Mouse (Mus musculus) spleen, postnatal 10 days (tissue): ENCODE measurements at regions not wholly inside any gene's neighbourhood (a gene's known extent, or its start where the extent isn't known, plus 50 kb on each side); places are given as distances from the start of the nearest gene placed in this dataset.

ENCODE experiments used
- DNase-seq, 2 experiments: peaks; one replicate each; pipeline ENCODE4 v3.0.0; 2021 to 2022; ENCODE audit warnings: low spot score in 2 of 2

GRCm38 (mm10) chr9:41570262-41570661 lies 408.8 kb upstream of the Ubash3b start:
- no peak for DNase-seq

DNA sequence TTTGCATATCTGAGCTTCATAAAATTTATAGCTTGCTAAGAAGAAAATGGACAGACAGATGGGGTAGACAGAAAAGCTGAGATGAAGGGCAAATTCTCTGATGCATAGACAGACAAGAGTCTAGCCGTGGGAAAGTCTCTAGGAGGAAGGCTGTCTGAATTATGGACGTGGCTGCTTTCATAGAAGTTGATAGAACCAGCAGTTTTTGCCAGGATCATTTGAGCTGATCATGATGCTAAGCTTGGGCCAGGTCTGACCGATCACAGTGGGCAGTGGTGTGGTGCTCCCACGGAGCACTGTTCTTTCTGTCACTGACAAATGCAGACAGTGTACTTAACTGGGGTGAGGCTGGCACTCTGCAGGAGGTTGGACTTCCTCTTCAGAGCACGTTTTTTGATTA lies 405.0 kb upstream of the Ubash3b start:
- DNase-seq: no peak

DNA sequence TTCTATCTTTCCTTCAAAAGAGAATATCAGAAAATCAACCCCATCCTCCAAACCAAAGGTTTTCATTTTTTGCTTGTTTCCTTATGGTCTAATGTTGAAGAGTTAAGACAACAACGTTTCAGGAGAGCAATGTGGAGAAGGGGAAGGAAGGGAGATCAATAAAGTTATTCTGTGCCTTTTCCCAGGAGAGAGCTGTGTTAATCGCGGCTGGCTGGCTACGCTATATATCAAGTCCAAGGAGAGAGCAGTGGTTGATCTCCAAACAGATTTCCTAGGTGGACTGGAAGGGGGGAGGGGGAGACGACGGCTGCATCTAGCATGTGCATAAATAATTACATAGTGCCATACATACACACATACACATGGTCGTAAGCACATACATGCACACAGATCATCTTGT lies 404.3 kb upstream of the Ubash3b start:
- no peak for DNase-seq

DNA sequence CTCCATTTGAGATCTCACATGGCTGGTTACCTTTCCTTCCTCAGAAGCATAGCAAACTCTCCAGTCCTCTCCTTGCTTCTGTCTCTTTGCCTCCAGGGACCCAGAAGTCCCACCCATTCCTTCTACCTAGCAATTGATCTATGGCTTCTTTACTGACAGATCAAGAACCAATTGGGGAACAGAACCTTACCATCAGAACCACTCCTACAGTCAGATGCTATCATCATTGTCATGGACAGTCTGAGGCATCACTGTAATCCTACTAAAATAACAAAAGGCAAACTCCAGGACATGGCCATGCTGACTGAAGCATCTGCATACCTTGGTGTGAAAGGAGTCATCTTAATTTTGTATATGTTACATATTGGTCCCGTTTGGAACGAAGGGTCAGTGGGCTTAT lies 401.9 kb upstream of the Ubash3b start:
- DNase-seq: no peak

DNA sequence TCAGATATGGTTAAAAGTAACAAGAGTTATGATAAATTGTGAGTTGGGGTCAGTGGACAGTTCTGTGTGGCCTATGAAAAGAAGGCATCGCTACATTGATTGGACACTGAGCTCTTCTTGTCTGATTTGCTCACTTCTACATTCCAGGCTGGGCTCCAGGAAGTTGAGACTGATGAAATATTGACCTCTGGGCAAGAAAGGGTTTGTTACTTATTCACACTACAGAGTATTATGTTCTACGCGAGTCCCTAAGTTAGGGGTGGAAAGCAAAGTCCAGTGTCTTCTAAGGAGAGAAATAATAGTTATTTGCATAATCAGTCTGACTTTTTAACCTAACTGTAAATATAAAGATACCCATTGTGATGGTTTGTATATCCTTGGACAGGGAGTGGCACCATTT lies 397.0 kb upstream of the Ubash3b start:
- DNase-seq: no peak

GRCm38 (mm10) chr9:41556888-41557287 lies 395.4 kb upstream of the Ubash3b start:
- no peak for DNase-seq

- DNase-seq: no peak
These were observed 384.3 kb upstream of the Ubash3b start for GRCm38 (mm10) chr9:41545776-41546175.

DNA sequence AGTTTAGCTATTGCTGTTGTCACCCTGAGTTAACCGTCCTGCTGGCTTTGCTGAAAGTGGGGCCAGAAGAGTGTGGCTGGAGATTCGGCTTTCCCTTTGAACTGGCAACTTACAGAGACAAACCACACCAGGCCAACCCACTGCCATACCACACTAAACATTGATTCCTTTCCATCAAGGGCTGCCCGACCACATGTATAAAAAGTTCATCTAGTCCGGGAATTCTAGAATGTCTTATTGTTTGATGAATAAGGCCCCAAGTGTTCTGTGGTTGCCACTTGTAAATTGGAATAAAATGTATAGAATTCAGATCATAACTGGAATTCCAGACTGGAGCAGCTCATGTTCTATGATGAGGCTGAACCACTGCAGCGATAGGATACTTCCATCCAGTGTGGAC lies 381.0 kb upstream of the Ubash3b start:
- no peak for DNase-seq

DNA sequence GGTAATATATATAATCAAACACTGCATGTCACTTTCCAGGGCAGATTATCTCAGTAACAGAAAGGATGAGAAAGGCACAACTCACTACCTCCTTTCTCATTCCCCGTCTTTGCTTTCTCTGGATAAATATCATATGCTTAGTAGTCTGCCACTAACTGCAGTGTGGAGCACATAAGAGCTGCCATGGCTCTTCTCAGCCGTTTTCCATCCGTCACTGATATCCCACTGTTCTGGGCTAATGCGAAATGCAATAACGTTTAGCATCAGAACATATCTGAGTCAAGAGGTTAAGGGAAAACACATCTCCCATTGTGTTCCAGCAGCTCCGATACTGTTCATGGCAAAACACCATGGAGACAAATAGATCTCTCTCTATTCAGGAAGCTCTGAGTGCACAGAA lies 379.8 kb upstream of the Ubash3b start:
- no peak for DNase-seq

DNA sequence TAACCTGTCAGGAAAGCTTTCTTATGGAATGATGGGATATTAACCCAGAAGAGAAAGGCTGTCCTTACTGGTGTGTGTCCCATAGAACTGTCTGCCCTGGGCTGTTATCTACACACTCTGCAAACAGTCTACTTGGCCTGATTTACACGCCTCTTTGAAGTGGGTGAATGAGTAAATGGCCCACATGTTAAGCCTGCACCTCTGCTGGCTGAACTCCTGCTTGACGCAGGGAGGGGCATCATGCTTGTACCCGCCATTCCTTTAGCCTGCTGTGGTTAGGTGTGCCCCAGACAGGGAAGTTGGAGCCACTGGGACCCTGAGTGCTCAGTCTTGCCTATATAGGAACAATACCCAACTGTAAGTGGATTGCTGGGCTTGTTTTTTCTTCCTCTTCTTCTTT lies 371.3 kb upstream of the Ubash3b start:
- DNase-seq: no peak

DNA sequence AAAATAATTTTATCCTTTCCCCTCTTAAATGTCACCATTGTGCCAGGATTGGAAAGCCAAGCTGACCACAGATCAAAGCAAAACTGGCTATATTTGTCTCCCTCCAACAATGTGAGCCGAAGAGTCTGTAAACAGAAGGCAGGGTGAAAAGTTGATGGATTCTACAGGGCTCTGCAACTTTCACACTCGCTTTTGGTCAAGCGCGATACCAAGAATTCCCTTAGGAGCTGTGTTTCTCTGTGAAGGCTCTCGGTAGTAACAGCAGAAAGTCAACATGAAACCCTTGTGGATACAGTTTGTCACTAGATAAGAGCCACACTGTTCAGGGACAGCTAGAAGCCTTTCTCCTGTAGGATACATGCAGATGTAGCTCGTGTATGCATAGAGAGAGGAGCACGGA lies 370.8 kb upstream of the Ubash3b start:
- DNase-seq: no peak

DNA sequence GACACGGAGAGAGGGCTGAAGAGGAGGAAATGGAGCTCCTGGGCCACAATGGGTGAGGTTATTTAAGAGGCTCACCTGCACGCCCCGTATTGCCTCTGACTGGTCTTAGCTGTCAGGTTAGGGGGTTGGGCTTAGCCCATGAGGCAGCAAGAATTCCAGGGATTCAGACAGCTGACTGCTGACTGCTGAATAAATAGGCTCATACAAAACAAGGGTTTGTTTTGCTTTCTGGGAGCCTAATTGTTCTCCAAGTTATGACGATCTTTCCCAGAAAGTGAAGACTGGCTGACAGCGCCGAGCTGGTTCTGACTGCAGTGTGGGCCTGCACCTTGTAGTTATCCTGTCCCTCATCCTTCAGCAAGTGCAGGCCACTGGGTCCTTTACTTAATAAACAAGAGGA lies 370.1 kb upstream of the Ubash3b start:
- no peak for DNase-seq

DNA sequence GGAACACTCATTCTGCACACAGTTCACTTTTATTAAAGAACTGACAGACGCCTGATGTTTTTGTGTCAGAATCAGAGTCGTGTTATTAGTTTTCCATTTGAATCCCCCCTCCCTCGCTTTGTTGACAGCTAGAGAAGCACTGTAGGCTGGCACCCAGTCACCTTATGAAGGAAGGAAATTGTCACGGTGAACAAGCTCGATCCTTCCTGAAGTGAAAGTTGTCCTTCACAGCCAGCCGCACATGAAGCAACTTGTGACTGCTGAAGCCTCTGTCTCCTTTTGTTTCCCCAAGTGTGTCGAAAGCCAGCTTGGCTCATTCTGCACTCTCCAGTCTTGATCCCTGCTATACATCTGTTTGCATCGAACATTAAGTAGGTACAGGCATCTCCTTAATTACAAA lies 364.6 kb upstream of the Ubash3b start:
- no peak for DNase-seq

GRCm38 (mm10) chr9:41525534-41525933 lies 364.0 kb upstream of the Ubash3b start:
- no peak for DNase-seq

- DNase-seq: no peak
These were observed 363.1 kb upstream of the Ubash3b start for GRCm38 (mm10) chr9:41524591-41524990.

DNA sequence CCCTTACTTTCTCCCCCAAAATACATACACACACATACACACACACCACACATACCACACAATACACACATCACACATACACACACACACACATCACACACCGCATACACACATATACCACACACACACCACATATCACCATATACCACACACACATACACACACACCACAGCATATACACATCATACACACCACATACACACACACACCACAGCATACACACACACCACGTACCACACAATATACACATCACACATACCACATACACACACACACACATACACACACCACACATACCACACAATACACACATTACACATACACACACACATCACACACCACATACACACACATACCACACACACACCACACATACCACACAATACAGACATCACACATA lies 362.5 kb upstream of the Ubash3b start:
- no peak for DNase-seq

- no peak for DNase-seq
These were observed 360.8 kb upstream of the Ubash3b start for GRCm38 (mm10) chr9:41522302-41522701.

DNA sequence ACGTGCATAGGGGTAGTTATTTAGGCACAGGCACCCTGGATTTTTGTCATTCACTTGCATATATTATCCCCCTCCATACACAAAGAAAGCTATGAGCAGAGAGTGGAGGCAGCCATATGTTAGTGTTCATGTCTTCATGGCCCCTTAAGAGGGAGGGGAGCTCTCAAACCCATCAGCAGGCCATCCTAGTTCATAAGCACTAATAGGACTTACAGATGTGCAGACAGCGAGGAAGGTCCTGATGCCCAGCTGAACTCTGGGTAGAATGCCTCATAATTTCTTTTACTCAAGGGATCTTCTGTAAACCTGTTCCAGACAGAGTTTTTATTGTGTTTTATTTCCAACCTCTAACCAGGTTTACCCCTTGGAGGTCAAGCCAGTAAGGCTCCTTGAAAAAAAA lies 356.3 kb upstream of the Ubash3b start:
- DNase-seq: no peak

DNA sequence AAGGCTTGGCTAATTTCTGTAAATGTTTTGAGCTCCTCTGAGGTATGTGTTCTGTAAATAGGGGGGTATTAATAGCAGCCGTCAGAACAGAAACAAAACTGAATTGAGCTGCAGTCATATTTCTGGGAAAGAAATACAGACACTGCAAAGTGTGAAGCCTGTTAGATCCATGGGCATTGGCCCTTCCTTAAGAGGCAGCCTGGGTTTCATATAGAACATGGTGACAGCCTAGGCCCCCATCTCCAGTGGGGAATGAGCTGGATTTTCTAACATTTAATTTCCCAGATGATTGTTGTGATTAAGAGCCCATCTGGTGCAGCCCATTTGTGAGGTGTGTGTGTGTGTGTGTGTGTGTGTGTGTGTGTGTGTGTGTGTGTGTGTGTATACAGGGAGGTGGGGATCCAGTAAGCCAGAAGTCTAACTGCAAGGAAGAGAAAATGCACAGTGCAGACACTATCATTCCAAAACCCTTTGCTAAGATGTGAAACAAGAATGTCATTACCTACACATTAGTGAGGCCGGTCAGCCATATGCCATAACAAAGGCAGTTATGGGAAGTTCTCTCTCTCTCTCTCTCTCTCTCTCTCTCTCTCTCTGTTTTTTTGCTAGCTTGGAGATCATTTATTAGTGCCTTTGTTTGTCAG lies 355.7 kb upstream of the Ubash3b start:
- no peak for DNase-seq

DNA sequence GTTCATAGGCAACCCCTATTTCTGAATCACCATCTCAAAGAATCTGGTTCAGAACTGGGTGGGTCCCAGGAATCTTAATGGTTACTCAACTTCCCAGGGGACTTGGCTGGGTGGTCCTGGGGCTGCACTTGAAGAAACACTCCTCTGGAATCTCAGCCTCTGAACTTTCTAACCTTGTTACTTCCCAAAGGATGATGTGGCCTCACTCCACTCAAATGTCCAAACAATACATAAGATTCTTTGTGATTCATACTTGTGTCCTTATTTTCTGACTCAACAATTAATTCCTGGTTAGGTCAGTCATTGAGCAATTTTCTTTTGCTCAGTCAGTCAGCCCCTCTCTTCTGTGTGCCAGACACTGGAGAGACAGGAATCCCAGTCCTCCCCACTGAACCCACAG lies 353.7 kb upstream of the Ubash3b start:
- no peak for DNase-seq

- DNase-seq: no peak
These were observed 352.2 kb upstream of the Ubash3b start for GRCm38 (mm10) chr9:41513701-41514100.

GRCm38 (mm10) chr9:41509597-41509996 lies 348.1 kb upstream of the Ubash3b start:
- DNase-seq: no peak

- no peak for DNase-seq
These were observed 347.2 kb upstream of the Ubash3b start for GRCm38 (mm10) chr9:41508746-41509145.

DNA sequence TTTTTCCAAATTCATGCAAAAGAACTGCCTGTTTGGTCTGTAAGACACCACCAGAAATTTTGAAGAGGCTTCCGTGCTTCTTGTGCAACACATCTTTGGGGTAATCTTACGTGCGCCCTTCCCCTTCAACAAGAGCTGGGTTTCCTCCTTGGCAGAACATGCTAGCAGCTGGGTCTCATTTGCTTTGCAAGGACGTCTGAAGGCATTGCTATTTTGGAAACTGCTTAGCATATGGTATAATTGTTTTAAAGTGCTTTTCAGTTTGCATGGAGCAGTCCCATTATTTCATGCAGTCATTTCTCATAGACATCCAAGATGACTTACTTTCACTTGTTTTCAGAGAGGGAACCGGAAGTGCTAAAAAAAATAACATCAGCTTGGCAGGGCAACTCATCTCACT lies 336.8 kb upstream of the Ubash3b start:
- no peak for DNase-seq

DNA sequence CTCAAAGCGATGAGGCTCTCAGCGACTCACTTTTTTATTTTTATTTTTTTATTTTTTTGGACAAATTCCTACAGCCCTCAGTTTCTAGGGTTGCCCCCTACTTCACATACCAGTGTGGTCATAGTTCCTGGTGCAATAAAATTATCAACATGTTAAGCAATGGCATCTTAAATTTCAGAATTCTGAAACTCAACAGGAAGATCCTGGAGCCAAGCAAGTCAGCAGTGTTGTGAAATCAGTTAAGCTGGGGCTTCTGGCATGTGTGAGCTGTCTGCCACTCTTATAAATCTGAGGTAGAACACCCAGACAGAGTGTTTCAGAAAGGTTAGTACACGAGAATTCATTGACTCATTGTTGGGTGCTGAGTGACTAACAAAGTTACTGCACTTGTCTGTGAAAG lies 328.6 kb upstream of the Ubash3b start:
- DNase-seq: no peak
